Mouse (Mus musculus) limb, embryonic 10.5 days (tissue): Measurements from ENCODE around the gene Themis2. TPM values are rescaled to one million over a fixed set of nuclear protein-coding genes. Genes with fewer than 3 reads are reported as not detected.
"Not testable (repeated sequence)": the region's sequence is repeated elsewhere in the genome, so short reads cannot be mapped to it uniquely, and the experiment has no call there.

ENCODE experiments used
- DNase-seq: peaks from one replicate; pipeline ENCODE4 v3.0.0-alpha.2; 2017; ENCODE audit warnings: low spot score
- H3K27ac ChIP-seq: fragments of 300-500 bp; sonication (generic); 2 replicates; pipeline ENCODE4 v1.5.1; 2016; ENCODE audit warnings: mild to moderate bottlenecking
- H3K27me3 ChIP-seq: fragments of 300-500 bp; sonication (generic); 2 replicates; pipeline ENCODE4 v1.6.1; 2016; ENCODE audit warnings: low read depth, mild to moderate bottlenecking; ENCODE audit not compliant: poor library complexity, severe bottlenecking
- H3K36me3 ChIP-seq: fragments of 300-500 bp; sonication (generic); 2 replicates; pipeline ENCODE4 v1.6.1; 2016; ENCODE audit warnings: mild to moderate bottlenecking, moderate library complexity
- H3K4me1 ChIP-seq: fragments of 300-500 bp; sonication (generic); 2 replicates; pipeline ENCODE4 v1.6.1; 2016
- H3K4me3 ChIP-seq: fragments of 300-500 bp; sonication (generic); 2 replicates; pipeline ENCODE4 v1.5.1; 2016; ENCODE audit warnings: mild to moderate bottlenecking, moderate library complexity
- H3K9me3 ChIP-seq: fragments of 300-500 bp; sonication (generic); replicated peaks from 2 replicates; pipeline ENCODE4 v1.6.1; 2016; ENCODE audit warnings: mild to moderate bottlenecking
- WGBS: fragments of 180-500 bp; shearing (Covaris S2); methylation state at CpG from one replicate; pipeline ENCODE4 v1.1.7; 2016; 5-methylcytosine and 5-hydroxymethylcytosine counted together
- polyA plus RNA-seq: library from polyadenylated mRNA; unstranded; fragments of >200 nt; fragmentation: Nextera tagmentation; extraction: Ambion mirVana; gene quantifications from 2 replicates; pipeline ENCODE4 v1.2.1, GENCODE M21; 2016

Gene Themis2
- polyA plus RNA-seq, 1 experiment from 2014 or later: 0.36 TPM

DNA sequence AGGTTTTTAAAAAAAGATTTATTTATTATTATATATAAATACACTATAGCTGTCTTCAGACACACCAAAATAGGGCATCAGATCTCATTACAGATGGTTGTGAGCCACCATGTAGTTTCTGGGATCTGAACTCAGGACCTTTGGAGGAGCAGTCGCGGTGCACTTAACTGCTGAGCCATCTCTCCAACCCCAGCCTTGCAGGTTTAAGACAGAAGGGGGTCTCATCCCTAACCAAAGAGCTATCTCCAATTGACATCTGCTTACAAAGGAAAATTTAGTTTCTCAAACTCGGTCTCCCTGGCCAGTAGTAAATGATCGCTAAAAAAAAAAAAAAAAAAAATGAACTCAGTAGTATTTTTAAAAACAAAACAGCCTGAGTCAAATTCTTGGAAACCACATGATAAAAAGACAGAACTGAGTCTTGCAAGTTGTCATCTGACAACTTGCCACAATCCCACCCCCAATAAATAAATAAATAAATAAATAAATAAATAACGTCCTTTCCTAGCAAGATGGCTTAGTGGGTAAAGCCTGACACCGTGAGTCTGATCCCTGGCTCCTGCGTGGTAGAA is 10.5 kb upstream of the Themis2 start:
- H3K4me1 ChIP-seq: peaks cover 3% of the 10 kb centered on the region; the same call in 1 of the 2 replicates
- H3K4me3 ChIP-seq: no peak overlapping the region
- no peak overlapping the region for H3K27ac ChIP-seq
- DNase-seq: no peak
- 95% methylated on average over 7 of the region's 7 CpGs for WGBS
- no peaks in the 10 kb centered on the region for H3K9me3 ChIP-seq
- H3K36me3 ChIP-seq: no peaks in the 10 kb centered on the region
- no peaks in the 10 kb centered on the region for H3K27me3 ChIP-seq

- DNase-seq: no peak
- Histone ChIP-seq H3K9me3 (no peaks in the 10 kb centered on the region), H3K36me3 (no peaks in the 10 kb centered on the region), H3K4me1 (peaks cover 3% of the 10 kb centered on the region; the same call in 1 of the 2 replicates), H3K27me3 (no peaks in the 10 kb centered on the region), H3K4me3 (no peak overlapping the region), H3K27ac (no peak overlapping the region)
- WGBS: 89% methylated on average over 12 of the region's 12 CpGs
Measured at GRCm38 (mm10) chr4:132805599-132806197, 9.5 kb upstream of the Themis2 start.

DNA sequence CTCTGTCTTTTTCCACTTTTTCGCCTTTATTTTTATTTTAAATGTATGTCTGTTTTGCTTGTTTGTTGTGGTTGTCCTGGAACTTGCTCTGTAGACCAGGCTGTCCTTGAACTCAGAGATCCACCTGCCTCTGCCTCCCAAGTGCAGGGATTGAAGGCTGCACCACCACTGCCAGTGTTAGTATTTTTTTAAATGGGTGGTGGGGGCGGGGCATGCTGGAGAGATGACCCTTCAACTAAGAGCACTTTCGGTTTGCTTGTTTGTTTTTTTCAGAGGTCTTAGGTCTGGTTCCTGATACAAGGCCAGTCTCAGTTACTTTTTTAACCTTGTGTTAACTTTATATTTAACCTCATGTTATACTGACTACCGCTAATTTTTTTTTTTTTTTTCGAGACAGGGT is 9.0 kb upstream of the Themis2 start:
- Histone ChIP-seq H3K4me1 (peaks cover 3% of the 10 kb centered on the region; the same call in 1 of the 2 replicates), H3K4me3 (no peak overlapping the region), H3K27me3 (no peaks in the 10 kb centered on the region), H3K36me3 (no peaks in the 10 kb centered on the region), H3K27ac (no peak overlapping the region), H3K9me3 (no peaks in the 10 kb centered on the region)
- DNase-seq: no peak
- WGBS: 91% methylated on average over 5 of the region's 5 CpGs

- Histone ChIP-seq H3K27me3 (no peaks in the 10 kb centered on the region), H3K4me3 (no peak overlapping the region)
- WGBS: 92% methylated on average over 6 of the region's 6 CpGs
Measured at GRCm38 (mm10) chr4:132804331-132804730, 8.1 kb upstream of the Themis2 start.

DNA sequence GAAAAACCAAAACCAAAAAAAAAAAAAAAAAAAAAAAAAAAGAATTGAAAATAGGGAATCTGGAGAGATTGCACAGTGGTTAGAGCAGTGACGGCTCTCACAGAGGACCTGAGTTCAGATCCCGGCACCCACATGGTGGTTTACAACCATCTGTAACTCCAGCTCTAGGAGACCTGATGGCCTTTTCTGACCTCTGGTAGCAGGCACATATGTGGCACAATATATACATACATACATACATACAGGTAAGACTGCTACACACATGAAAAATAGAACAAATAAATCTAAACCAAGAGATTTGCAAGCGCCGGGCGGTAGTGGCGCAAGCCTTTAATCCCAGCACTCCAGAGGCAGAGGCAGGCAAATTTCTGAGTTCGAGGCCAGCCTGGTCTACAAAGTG is 7.7 kb upstream of the Themis2 start:
- Histone ChIP-seq H3K4me1 (peaks cover 3% of the 10 kb centered on the region; the same call in 1 of the 2 replicates), H3K27ac (no peak overlapping the region)
- 96% methylated on average over 7 of the region's 7 CpGs for WGBS

More at GRCm38 (mm10) chr4:132804331-132804730, 8.1 kb upstream of the Themis2 start:
- peaks cover 3% of the 10 kb centered on the region; the same call in 1 of the 2 replicates for H3K4me1 ChIP-seq
- DNase-seq: no peak
- H3K36me3 ChIP-seq: no peaks in the 10 kb centered on the region
- H3K27ac ChIP-seq: no peak overlapping the region
- H3K9me3 ChIP-seq: no peaks in the 10 kb centered on the region

DNA sequence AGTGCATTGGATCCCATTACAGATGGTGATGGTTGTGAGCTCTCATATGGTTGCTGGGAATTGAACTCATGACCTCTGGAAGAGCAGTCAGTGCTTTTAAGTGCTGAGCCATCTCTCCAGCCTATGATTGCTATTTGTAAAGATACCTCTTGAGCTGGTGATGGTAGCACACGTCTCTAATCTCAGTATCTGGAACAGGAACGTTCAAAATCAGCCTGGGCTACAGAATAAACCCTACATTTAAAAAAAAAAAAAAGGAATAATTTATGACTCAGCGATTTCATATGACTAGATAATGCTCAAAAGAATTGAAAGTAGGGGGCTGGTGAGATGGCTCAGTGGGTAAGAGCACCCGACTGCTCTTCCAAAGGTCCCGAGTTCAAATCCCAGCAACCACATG is 7.0 kb upstream of the Themis2 start:
- Histone ChIP-seq H3K4me1 (peaks cover under 1% of the 10 kb centered on the region; the same call in 1 of the 2 replicates), H3K27ac (no peak overlapping the region), H3K27me3 (no peaks in the 10 kb centered on the region), H3K4me3 (no peak overlapping the region), H3K9me3 (no peaks in the 10 kb centered on the region), H3K36me3 (no peaks in the 10 kb centered on the region)
- no peak for DNase-seq
- 92% methylated on average over 5 of the region's 5 CpGs for WGBS

More for the DNA sequence above, 7.7 kb upstream of the Themis2 start:
- Histone ChIP-seq H3K27me3 (no peaks in the 10 kb centered on the region), H3K36me3 (no peaks in the 10 kb centered on the region), H3K4me3 (no peak overlapping the region), H3K9me3 (no peaks in the 10 kb centered on the region)
- DNase-seq: no peak

GRCm38 (mm10) chr4:132802171-132802637 is 6.0 kb upstream of the Themis2 start:
- Histone ChIP-seq H3K27me3 (no peaks in the 10 kb centered on the region), H3K4me3 (no peak overlapping the region), H3K36me3 (no peaks in the 10 kb centered on the region), H3K4me1 (no peaks in the 10 kb centered on the region), H3K9me3 (no peaks in the 10 kb centered on the region), H3K27ac (no peak overlapping the region)
- WGBS: 69% methylated on average over 16 of the region's 16 CpGs
- no peak for DNase-seq

DNA sequence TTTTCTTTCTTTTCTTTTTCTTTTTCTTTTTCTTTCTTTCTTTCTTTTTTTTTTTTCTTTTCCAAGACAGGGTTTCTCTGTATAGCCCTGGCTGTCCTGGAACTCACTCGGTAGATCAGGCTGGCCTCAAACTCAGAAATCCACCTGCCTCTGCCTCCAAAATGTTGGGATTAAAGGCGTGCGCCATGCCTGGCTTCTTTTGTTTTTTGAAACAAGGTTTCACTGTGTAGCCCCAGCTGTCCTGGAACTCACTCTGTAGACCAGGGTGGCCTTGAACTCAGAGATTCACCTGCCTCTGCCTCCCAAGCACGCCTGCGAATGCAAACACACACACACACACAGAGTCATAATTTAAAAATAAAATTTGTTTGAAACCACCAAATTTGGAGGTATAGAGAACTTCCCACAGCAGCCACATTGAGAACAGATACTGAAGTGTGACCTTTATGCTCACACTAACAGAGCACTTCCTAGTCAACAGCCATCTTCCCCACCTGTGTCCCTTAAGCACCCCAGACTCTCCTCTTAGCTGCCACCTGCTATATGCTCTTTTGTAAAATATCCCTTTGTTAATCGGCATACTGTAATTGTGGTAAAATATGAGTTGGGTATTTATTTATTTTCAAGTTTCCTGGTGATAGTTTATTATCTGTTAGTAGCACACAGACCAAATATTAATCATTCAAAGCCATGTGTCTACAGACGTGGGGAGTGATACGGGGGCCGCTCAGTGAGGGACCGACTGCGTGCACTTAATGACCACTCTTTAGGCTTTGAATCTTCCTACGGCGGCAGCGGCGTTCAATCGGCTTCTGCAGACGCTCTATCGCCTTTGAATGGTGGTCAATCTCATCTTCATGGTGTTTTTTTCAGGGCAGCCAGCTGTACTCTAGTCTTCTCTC is 5.2 kb upstream of the Themis2 start:
- no peak overlapping the region for H3K4me3 ChIP-seq
- H3K36me3 ChIP-seq: no peaks in the 10 kb centered on the region
- no peaks in the 10 kb centered on the region for H3K4me1 ChIP-seq
- no peaks in the 10 kb centered on the region for H3K9me3 ChIP-seq
- H3K27me3 ChIP-seq: peaks cover 4% of the 10 kb centered on the region
- H3K27ac ChIP-seq: no peak overlapping the region
- no peak for DNase-seq
- 90% methylated on average over 18 of the region's 18 CpGs for WGBS

- DNase-seq: no peak
- Histone ChIP-seq H3K4me1 (peaks cover 7% of the 10 kb centered on the region), H3K27me3 (peaks cover 19% of the 10 kb centered on the region), H3K9me3 (no peaks in the 10 kb centered on the region), H3K36me3 (no peaks in the 10 kb centered on the region), H3K4me3 (no peak overlapping the region), H3K27ac (no peak overlapping the region)
- WGBS: 93% methylated on average over 4 of the region's 4 CpGs
Measured at GRCm38 (mm10) chr4:132799845-132800244, 3.7 kb upstream of the Themis2 start.

- not testable (repeated sequence) for H3K4me1 ChIP-seq, H3K9me3 ChIP-seq, H3K36me3 ChIP-seq, H3K27ac ChIP-seq, DNase-seq, H3K4me3 ChIP-seq
- H3K27me3 ChIP-seq: peaks cover 31% of the 10 kb centered on the region
- WGBS: 85% methylated on average over 3 of the region's 3 CpGs
Measured at GRCm38 (mm10) chr4:132798666-132799065, 2.5 kb upstream of the Themis2 start.

- WGBS: 77% methylated on average over 4 of the region's 4 CpGs
Measured at GRCm38 (mm10) chr4:132798028-132798427, 1.8 kb upstream of the Themis2 start.

GRCm38 (mm10) chr4:132797461-132797860 is 1.3 kb upstream of the Themis2 start:
- WGBS: 72% methylated on average over 1 of the region's 1 CpGs
- Histone ChIP-seq H3K27ac (no peak overlapping the region), H3K9me3 (no peaks in the 10 kb centered on the region), H3K4me3 (no peak overlapping the region), H3K36me3 (no peaks in the 10 kb centered on the region), H3K27me3 (peaks cover 31% of the 10 kb centered on the region), H3K4me1 (peaks cover 7% of the 10 kb centered on the region)
- no peak for DNase-seq

More at GRCm38 (mm10) chr4:132798028-132798427, 1.8 kb upstream of the Themis2 start:
- no peak for DNase-seq
- H3K4me1 ChIP-seq: peaks cover 7% of the 10 kb centered on the region
- no peak overlapping the region for H3K27ac ChIP-seq
- peaks cover 31% of the 10 kb centered on the region for H3K27me3 ChIP-seq
- H3K36me3 ChIP-seq: no peaks in the 10 kb centered on the region
- no peaks in the 10 kb centered on the region for H3K9me3 ChIP-seq
- no peak overlapping the region for H3K4me3 ChIP-seq

DNA sequence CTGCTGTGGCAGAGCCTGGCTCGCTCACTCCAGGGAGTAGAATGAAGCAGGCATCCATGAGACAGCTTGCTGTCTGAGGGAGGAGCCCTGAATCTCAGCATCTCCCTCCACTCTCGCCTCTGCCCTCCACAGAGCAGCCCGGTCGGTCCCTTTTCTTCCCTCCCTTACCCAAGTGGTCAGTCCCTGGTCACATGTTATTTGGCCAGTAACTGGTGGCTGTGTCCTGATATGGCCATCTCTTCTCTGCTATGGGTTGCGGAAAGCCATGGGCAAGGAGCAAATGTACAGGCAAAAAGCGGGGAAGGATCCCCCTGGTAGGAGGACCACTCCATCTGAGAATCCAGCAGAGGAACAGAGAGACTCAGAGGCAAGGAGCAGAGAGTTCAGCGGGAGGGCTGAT is 1.0 kb downstream of the Themis2 start:
- Histone ChIP-seq H3K36me3 (no peaks in the 10 kb centered on the region), H3K27me3 (peaks cover 31% of the 10 kb centered on the region), H3K9me3 (no peaks in the 10 kb centered on the region), H3K27ac (no peak overlapping the region), H3K4me3 (0 out of 2 replicates have a peak overlapping the region, but pooled peaks have one; percentile 10), H3K4me1 (peaks cover 7% of the 10 kb centered on the region)
- WGBS: 59% methylated on average over 7 of the region's 7 CpGs
- DNase-seq: no peak
